Mouse (Mus musculus) forebrain, postnatal 0 days (tissue): Measurements from ENCODE around the gene Ppwd1. TPM values are rescaled to one million over a fixed set of nuclear protein-coding genes. Genes with fewer than 3 reads are reported as not detected.

ENCODE experiments used
- ATAC-seq: fragments of 200-750 bp; cut with Nextera tagmentation; 2 replicates; pipeline ENCODE4 v1.8.0; 2017; ENCODE audit warnings: mild to moderate bottlenecking, moderate library complexity
- DNase-seq: peaks from one replicate; pipeline ENCODE4 v3.0.0-alpha.2; 2015
- H3K27ac ChIP-seq: fragments of 300-500 bp; sonication (generic); 2 replicates; pipeline ENCODE4 v1.5.1; 2014; ENCODE audit warnings: low read depth, mild to moderate bottlenecking, antibody characterized with exemption, low read length, moderate library complexity, mixed read lengths
- H3K27me3 ChIP-seq: fragments of 300-500 bp; sonication (generic); 2 replicates; pipeline ENCODE4 v1.6.1; 2014; ENCODE audit warnings: mild to moderate bottlenecking, low read length, mixed read lengths; ENCODE audit not compliant: insufficient read depth
- H3K36me3 ChIP-seq: fragments of 300-500 bp; sonication (generic); 2 replicates; pipeline ENCODE4 v1.6.1; 2014; ENCODE audit warnings: mild to moderate bottlenecking, moderate library complexity; ENCODE audit not compliant: insufficient read depth
- H3K4me1 ChIP-seq: fragments of 300-500 bp; sonication (generic); 2 replicates; pipeline ENCODE4 v1.6.1; 2014; ENCODE audit warnings: antibody characterized with exemption; ENCODE audit not compliant: insufficient read depth
- H3K4me2 ChIP-seq: fragments of 300-500 bp; sonication (generic); 2 replicates; pipeline ENCODE4 v1.6.1; 2014; ENCODE audit warnings: low read depth, mild to moderate bottlenecking, moderate library complexity
- H3K4me3 ChIP-seq: fragments of 300-500 bp; sonication (generic); 2 replicates; pipeline ENCODE4 v1.5.1; 2014; ENCODE audit warnings: low read depth, low read length, mixed read lengths
- H3K9ac ChIP-seq: fragments of 300-500 bp; sonication (generic); 2 replicates; pipeline ENCODE4 v1.6.1; 2014; ENCODE audit warnings: mild to moderate bottlenecking
- H3K9me3 ChIP-seq: fragments of 300-500 bp; sonication (generic); 2 replicates; pipeline ENCODE4 v1.6.1; 2016; ENCODE audit warnings: low read length
- CTCF ChIP-seq: sonication (generic); IDR thresholded peaks from 2 replicates; pipeline ENCODE4 v1.5.1; 2016; ENCODE audit warnings: antibody characterized with exemption, control low read depth, low read depth
- WGBS: fragments of 180-500 bp; shearing (Covaris S2); extraction: QIAGEN DNeasy Blood & Tissue Kit; methylation state at CpG from one replicate; pipeline ENCODE4 v1.1.7; 2014; 5-methylcytosine and 5-hydroxymethylcytosine counted together
- polyA plus RNA-seq: library from polyadenylated mRNA; unstranded; fragments of >200 nt; fragmentation: Nextera tagmentation; extraction: Ambion mirVana; gene quantifications from 2 replicates; pipeline ENCODE4 v1.2.1, GENCODE M21; 2015
- total RNA-seq: library from RNA; depleted of rRNA; stranded (reverse); fragments of >200 nt; gene quantifications from 2 replicates; pipeline ENCODE4 v1.2.3, GENCODE M21; 2014

The Ppwd1 gene
- total and polyA plus RNA-seq, 2 experiments from 2014 or later = 4.6 to 10.0 TPM

GRCm38 (mm10) chr13:104179176-104179888, 49.3 kb downstream of the Ppwd1 start:
- H3K27ac ChIP-seq = peak overlapping the region; percentile 79
- H3K4me2 ChIP-seq = peak overlapping the region; percentile 56
- H3K9ac ChIP-seq = peak overlapping the region; percentile 86
- no peak for TF ChIP-seq CTCF
- peak overlapping the region; percentile 80 for H3K4me3 ChIP-seq
- ATAC-seq (no peak), DNase-seq (no peak)
- 19% methylated on average over 13 of the region's 13 CpGs for WGBS
- peaks cover 14% of the 10 kb centered on the region for H3K4me1 ChIP-seq
- H3K9me3 ChIP-seq = no peaks in the 10 kb centered on the region
- peaks cover 20% of the 10 kb centered on the region for H3K36me3 ChIP-seq
- H3K27me3 ChIP-seq = no peaks in the 10 kb centered on the region

GRCm38 (mm10) chr13:104178650-104179121, 50.0 kb downstream of the Ppwd1 start, which contains the start of gene Trim23:
Gene Trim23, plus strand, starts transcription at chr13:104178797.
- peak within 1 kb of the TSS; percentile 86 for H3K9ac ChIP-seq
- DNase-seq (peak; percentile 100), ATAC-seq (peak; percentile 99)
- no peaks in the 10 kb centered on the region for H3K27me3 ChIP-seq
- peak within 1 kb of the TSS; percentile 80 for H3K4me2 ChIP-seq
- H3K27ac ChIP-seq = peak within 1 kb of the TSS; percentile 81
- H3K9me3 ChIP-seq = no peaks in the 10 kb centered on the region
- peak within 1 kb of the TSS; percentile 80 for H3K4me3 ChIP-seq
- H3K36me3 ChIP-seq = peaks cover 19% of the 10 kb centered on the region
- 2% methylated on average over 38 of the region's 38 CpGs for WGBS
- TF ChIP-seq CTCF = peak; percentile 56
- peaks cover 14% of the 10 kb centered on the region for H3K4me1 ChIP-seq

GRCm38 (mm10) chr13:104177796-104178649, 50.6 kb downstream of the Ppwd1 start, which contains the start of gene Trappc13:
Gene Trappc13, minus strand, starts transcription at chr13:104178469.
- DNase-seq (no peak), ATAC-seq (peak; percentile 92)
- Histone ChIP-seq H3K4me1 (peaks cover 14% of the 10 kb centered on the region), H3K9me3 (no peaks in the 10 kb centered on the region), H3K9ac (peak within 1 kb of the TSS; percentile 86), H3K4me2 (peak within 1 kb of the TSS; percentile 80), H3K36me3 (peaks cover 15% of the 10 kb centered on the region), H3K4me3 (peak within 1 kb of the TSS; percentile 80), H3K27ac (peak within 1 kb of the TSS; percentile 81), H3K27me3 (no peaks in the 10 kb centered on the region)
- whole genome bisulfite sequencing = under 1% methylated on average over 32 of the region's 32 CpGs
- no peak for TF ChIP-seq CTCF

- 72% methylated on average over 3 of the region's 3 CpGs for WGBS
- Histone ChIP-seq H3K36me3 (peaks cover 9% of the 10 kb centered on the region), H3K27me3 (no peaks in the 10 kb centered on the region), H3K9ac (no peak overlapping the region), H3K4me3 (peak overlapping the region; percentile 21; the same call in 1 of the 2 replicates), H3K9me3 (no peaks in the 10 kb centered on the region), H3K4me2 (peak overlapping the region; percentile 39), H3K27ac (no peak overlapping the region), H3K4me1 (peaks cover 14% of the 10 kb centered on the region)
- ATAC-seq (no peak), DNase-seq (no peak)
- TF ChIP-seq CTCF = no peak
Observed at GRCm38 (mm10) chr13:104176874-104177273, 51.8 kb downstream of the Ppwd1 start.

- H3K27ac ChIP-seq = no peak overlapping the region
- ATAC-seq = no peak
- no peaks in the 10 kb centered on the region for H3K27me3 ChIP-seq
- TF ChIP-seq CTCF = no peak
- no peak for DNase-seq
- H3K36me3 ChIP-seq = peaks cover 6% of the 10 kb centered on the region
- no peaks in the 10 kb centered on the region for H3K9me3 ChIP-seq
- no peak overlapping the region for H3K4me2 ChIP-seq
- no peak overlapping the region for H3K9ac ChIP-seq
- peaks cover 8% of the 10 kb centered on the region for H3K4me1 ChIP-seq
- H3K4me3 ChIP-seq = no peak overlapping the region
Observed at GRCm38 (mm10) chr13:104172498-104172897, 56.1 kb downstream of the Ppwd1 start.

GRCm38 (mm10) chr13:104171711-104172110, 56.9 kb downstream of the Ppwd1 start:
- Histone ChIP-seq H3K27ac (no peak overlapping the region), H3K9ac (no peak overlapping the region), H3K27me3 (no peaks in the 10 kb centered on the region), H3K36me3 (peaks cover 6% of the 10 kb centered on the region), H3K4me1 (peaks cover 4% of the 10 kb centered on the region), H3K4me3 (no peak overlapping the region), H3K4me2 (no peak overlapping the region), H3K9me3 (no peaks in the 10 kb centered on the region)
- no peak for DNase-seq
- whole genome bisulfite sequencing = 92% methylated on average over 5 of the region's 5 CpGs
- no peak for TF ChIP-seq CTCF
- no peak for ATAC-seq
